Mouse (Mus musculus) neutrophil, adult 5-6 weeks (primary cell): ENCODE measurements at regions not wholly inside any gene's neighbourhood (a gene's known extent, or its start where the extent isn't known, plus 50 kb on each side); places are given as distances from the start of the nearest gene placed in this dataset.

Experiments used
- ATAC-seq: fragments of 151-379, 151-347 bp; 2 replicates; pipeline ENCODE4 v1.8.0; 2017; ENCODE audit warnings: mild to moderate bottlenecking, moderate TSS enrichment; ENCODE audit not compliant: insufficient number of reproducible peaks, poor library complexity, low FRiP score, severe bottlenecking; ENCODE audit errors: extremely low read depth

- peak; percentile 81 for ATAC-seq
Measured at GRCm38 (mm10) chr7:72362690-72363089, 56.3 kb upstream of the Mctp2 start.

DNA sequence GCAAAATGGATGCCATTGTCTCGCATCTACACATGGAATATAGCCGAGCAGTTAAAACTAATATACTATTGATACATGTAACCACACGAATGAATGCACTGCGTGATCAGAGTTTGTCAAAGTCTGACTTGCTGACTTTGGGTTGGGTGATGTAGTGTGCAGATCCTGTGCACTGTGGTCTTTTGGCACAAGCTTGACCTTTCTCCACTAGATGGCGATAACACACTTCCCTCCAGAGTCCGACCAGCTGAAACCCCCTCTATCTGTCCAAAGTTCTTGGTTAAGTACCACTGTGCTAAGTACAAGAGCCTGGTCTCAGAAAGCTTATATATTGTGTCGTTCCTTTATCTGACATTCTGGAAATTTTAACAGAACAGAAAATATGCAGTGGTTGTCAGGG lies 84.9 kb upstream of the Mctp2 start:
- ATAC-seq = no peak

- ATAC-seq = no peak
Measured at GRCm38 (mm10) chr7:72400056-72400455, 93.6 kb upstream of the Mctp2 start.

- ATAC-seq = no peak
Measured at GRCm38 (mm10) chr7:72406131-72406530, 99.7 kb upstream of the Mctp2 start.

DNA sequence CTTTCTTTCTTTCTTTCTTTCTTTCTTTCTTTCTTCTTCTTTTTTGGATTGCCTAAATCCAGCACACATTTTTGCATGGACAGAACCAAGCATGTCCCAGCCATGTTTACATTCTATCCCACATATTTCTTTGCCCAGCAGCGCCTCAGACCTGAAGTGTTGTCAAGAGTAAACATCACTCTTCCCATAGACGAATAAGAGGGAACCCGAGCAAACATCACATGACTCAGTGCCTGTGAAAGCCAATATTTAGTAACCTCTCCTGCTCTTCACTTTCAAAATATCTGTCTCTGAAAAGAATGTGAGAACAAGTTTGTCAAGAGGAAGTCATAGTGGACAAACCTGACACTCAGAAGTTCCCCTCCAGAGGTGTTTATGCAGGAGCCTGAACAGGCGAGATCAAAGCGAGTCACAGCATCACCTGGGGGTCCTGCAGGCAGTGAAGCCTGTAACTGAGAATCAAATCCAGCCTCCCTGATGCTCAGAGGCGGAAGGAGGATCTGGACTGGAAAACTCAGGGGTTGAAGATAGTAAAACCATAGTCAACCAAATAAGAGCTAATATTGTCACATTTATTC lies 102.1 kb upstream of the Mctp2 start:
- ATAC-seq = no peak

DNA sequence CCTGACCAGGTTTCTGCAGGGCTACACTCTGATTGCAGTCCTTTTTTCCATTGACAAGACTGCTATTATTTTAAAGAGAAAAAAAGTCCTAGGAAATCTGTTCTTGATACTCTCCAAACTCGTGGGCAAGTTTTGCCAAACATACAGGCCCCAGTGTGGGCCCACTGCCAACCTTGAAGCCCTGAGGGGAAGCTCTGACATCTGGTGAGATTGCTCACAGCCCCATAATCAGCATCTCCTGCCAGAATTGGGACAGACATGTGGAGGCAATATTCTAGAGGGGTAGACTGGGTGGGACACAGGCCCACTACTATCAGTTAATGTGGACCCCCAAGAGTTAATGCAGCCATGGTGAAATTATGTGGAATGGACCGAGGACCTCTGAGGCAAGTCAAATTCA lies 132.1 kb upstream of the Mctp2 start:
- ATAC-seq = no peak

DNA sequence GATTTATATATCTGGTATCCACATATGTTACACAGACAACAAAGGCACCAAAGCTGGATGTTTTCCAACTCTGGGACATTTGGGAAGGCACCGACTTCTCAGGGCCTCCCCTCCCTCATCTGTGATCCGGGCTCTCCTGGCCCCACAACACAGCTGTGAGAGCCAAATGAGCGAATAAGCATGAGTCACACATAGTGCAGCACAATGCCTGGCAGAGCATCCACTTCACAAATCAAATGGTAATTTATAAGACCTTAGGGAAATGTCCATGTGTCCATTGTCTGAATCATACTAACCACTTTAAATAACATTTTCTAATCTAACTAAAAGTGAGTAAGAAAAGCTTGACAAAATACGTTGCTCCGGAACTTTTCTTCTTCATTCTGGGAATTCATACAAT lies 135.6 kb upstream of the Mctp2 start:
- no peak for ATAC-seq

- ATAC-seq = no peak
Measured at GRCm38 (mm10) chr7:72444016-72444415, 137.6 kb upstream of the Mctp2 start.

DNA sequence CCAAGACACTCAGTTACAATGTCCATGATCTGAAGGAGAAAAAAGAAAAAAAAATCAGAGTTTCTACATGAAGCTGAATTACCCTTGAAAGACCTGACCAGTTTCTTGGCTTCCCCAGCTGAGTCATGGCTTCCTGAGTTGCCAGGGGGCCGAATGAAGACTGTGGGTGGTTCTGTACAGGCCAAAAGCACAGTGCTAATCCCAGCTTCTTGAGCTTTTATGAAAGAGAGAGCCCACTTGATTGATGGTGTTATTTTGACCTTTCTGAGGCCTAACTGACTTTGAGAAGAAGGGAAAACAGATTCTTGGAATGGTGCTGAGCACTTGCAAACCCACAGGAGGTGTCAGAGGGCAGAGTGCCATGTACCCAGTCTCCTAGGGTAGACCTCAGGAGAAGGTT lies 138.4 kb upstream of the Mctp2 start:
- ATAC-seq = no peak

- ATAC-seq = no peak
Measured at GRCm38 (mm10) chr7:72446911-72447310, 140.5 kb upstream of the Mctp2 start.

GRCm38 (mm10) chr7:72462978-72463377 lies 156.6 kb upstream of the Mctp2 start:
- no peak for ATAC-seq

DNA sequence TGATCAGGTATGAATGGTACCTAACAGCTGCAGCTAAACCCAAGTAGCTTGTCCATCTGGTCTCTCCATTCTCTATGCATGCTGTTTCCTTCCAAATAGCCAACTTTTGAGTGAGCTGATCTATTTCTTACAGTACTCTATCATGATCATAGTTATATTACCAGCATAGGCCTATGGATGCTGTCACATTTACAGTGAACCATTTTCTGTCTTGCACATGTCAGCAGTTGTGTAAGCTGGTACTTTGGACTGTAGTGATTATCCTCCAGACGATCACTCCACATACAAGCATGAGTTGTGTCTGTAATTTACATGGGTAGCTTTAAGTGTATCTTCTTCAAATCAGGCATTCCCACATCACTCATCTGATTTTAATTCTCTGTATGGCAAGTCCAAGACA lies 158.2 kb upstream of the Mctp2 start:
- ATAC-seq = no peak

GRCm38 (mm10) chr7:72469691-72470090 lies 163.3 kb upstream of the Mctp2 start:
- ATAC-seq = no peak

DNA sequence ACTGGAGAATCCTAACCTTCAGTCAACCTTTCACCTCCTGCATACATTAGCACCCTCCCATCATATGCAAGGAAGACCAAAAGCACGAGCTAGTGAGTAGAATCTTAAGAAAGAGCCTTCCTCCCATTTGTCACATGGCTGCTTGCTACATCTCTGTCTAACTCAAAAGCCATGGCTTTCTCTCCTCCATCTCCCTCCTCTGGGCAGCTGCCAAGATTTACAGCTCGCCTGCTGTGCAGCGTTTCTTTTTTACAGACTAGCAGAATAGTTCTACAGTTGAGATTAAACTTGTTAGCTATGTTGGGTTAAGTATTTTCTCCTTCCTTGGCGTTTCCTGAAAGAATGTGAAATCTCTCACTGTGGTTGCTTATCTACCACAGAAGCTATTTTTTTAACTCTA lies 168.3 kb upstream of the Mctp2 start:
- no peak for ATAC-seq

- ATAC-seq = no peak
Measured at GRCm38 (mm10) chr7:72478936-72479335, 172.5 kb upstream of the Mctp2 start.

DNA sequence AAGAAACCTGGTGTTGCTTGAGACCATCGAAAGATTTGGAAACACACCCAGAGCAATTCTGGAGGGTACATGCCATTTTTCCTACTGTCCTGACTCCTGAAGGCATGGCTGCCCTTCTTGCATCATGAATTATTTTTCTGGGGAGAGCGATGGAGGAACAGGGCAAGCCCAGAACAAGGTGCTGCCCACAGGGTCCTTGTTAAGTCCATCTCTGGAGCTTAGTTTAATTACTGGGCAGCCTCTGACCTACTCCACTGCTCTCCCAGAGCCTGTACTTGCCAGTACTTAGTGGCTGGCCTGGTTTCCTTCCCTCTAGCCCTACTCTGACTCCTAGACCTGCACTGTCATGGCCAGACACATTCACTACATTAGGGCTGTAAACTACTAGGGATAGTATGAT lies 174.9 kb upstream of the Mctp2 start:
- ATAC-seq = no peak

DNA sequence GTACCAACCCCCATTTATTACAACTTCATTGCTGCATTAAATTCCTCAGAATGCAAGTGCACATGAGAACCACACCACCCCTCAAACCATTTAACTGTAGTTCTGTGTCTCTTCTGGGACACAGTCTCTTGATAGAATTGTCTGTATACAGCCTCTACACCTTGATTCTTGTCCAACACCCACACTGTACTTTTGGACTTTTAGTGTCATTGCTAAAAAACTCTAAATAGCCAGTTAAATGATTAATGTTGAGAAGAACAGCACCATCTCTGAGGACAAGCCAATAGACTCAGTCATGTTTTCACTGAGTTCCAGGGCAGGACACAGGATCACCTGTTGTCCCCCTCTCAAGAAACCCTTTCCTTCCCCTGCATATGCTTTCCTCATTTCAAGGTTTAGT lies 183.8 kb upstream of the Mctp2 start:
- ATAC-seq = no peak

DNA sequence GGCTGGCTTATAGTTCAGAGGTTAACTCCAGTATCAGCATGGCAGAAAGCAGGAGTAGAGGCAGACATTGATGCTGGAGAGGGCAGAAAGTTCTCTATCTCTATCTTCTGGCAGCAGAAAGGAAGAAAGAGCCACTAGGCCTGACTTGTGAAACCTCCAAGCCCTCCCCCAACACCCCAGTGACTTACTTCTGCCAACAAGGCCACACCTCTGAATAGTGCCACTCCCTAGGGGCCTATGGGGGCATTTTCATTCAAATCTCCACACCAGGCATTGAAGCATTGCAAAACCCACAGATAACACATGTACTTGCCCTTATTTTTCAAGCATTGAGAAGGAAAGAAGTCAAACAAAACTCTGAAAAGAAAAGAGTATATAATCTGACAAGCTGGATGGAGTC lies 186.9 kb upstream of the Mctp2 start:
- ATAC-seq = no peak

DNA sequence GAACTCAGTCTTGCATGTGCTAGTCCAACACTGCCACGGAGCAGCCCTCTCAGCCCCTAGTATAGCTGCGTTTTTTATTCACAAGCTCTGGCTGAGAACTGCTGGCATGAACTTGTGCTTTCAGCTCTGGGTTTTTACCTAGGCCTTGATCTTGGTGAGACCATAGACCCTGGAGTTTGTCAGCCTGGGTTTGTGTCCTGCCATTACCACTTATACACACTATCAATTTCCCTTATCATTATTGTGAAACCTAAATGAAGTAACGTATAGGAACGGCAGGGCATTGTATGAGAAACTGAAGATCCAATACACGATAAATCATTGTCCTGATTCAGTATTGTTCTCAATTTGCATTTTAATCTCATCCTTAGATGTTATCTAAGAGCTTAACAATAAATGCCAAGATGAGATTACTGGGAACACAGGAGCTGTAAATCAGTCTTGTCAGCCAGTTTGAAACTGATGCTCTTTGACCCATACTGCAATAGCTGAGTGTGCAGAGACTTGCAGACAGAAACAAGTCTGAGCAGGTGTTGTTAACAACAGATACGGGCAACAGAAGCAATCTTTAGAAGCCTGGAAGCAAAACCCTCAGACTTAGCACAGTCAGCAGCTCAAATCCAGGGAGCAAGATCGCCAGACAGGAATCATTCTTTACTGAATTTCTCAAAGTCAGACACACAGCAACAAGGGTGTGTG lies 190.7 kb upstream of the Mctp2 start:
- ATAC-seq = no peak

- no peak for ATAC-seq
Measured at GRCm38 (mm10) chr7:72498562-72499230, 192.3 kb upstream of the Mctp2 start.

- ATAC-seq = no peak
Measured at GRCm38 (mm10) chr7:72499788-72500187, 193.4 kb upstream of the Mctp2 start.
